Mouse (Mus musculus): ENCODE results near the gene H2afx. TPM values are rescaled to one million over a fixed set of nuclear protein-coding genes. Genes with fewer than 3 reads are reported as not detected.
A peak's percentile ranks its signal among the peaks of the same experiment; 100 is the strongest.

The H2afx gene
- total and polyA plus RNA-seq, 3 experiments: 89.6 to 828 TPM; not detected in 1

- H3K4me1 ChIP-seq (ENCODE audit: control insufficient read depth in 1 of 2, insufficient read depth in 2 of 2, low read length in 2 of 2): peaks cover 8 to 25% of the 10 kb centered on the region in 2 experiments
- H3K27me3 ChIP-seq (ENCODE audit: control insufficient read depth in 1 of 2, insufficient read depth in 2 of 2, low read length in 2 of 2): no peaks in the 10 kb centered on the region
- no peaks in the 10 kb centered on the region for H3K9me3 ChIP-seq (replicated peaks; ENCODE audit: insufficient read depth, low read length)
- peaks cover 25% of the 10 kb centered on the region for H3K79me2 ChIP-seq (ENCODE audit: control insufficient read depth, insufficient read depth, low read length, poor library complexity)
- TF ChIP-seq TBP (IDR thresholded peaks at IDR 0.05; ENCODE audit: low read depth, low read length): peak; percentile 37; the same call in 1 of the 2 replicates
- peak; percentile 45; the same call in 1 of the 2 replicates for TF ChIP-seq ETS1 (IDR thresholded peaks at IDR 0.05; ENCODE audit: low read depth, low read length)
- no peak for TF ChIP-seq POLR2AphosphoS5 (IDR thresholded peaks at IDR 0.05; ENCODE audit: borderline replicate concordance, low read depth, low read length)
- TF ChIP-seq BHLHE40 (IDR thresholded peaks at IDR 0.05; ENCODE audit: borderline replicate concordance, low read depth, low read length): no peak
- TF ChIP-seq E2F4 (IDR thresholded peaks at IDR 0.05; ENCODE audit: borderline replicate concordance, low read depth, low read length): no peak
- no peak for TF ChIP-seq MYB (IDR thresholded peaks at IDR 0.05; ENCODE audit: low read depth, low read length)
- peak in 1 of 2 experiments; percentile 31; a peak in 1 of 4 replicates for TF ChIP-seq POLR2A (IDR thresholded peaks at IDR 0.05; ENCODE audit: control insufficient read depth in 1 of 2, insufficient read depth in 1 of 2, low read depth in 1 of 2, low read length in 2 of 2, poor library complexity in 1 of 2)
- peak in 1 of 2 experiments; percentile 80; a peak in 2 of 4 replicates for TF ChIP-seq EP300 (IDR thresholded peaks at IDR 0.05; ENCODE audit: low read depth in 1 of 2, low read length in 2 of 2)
- TF ChIP-seq GATA1 (IDR thresholded peaks at IDR 0.05; ENCODE audit: low read depth, low read length): peak; percentile 58
- TF ChIP-seq HCFC1 (IDR thresholded peaks at IDR 0.05; ENCODE audit: low read depth, low read length): peak; percentile 17; the same call in 1 of the 2 replicates
- TF ChIP-seq SIN3A (IDR thresholded peaks at IDR 0.05; ENCODE audit: low read length): peak; percentile 53
- peak; percentile 49; the same call in 1 of the 2 replicates for TF ChIP-seq MAZ (IDR thresholded peaks at IDR 0.05; ENCODE audit: low read depth, low read length)
- TF ChIP-seq TCF12 (IDR thresholded peaks at IDR 0.05; ENCODE audit: low read depth, low read length): peak; percentile 86
- TF ChIP-seq TAL1 (IDR thresholded peaks at IDR 0.05; ENCODE audit: low read length): peak; percentile 94
- TF ChIP-seq NELFE (IDR thresholded peaks at IDR 0.05; ENCODE audit: low read depth, low read length): peak; percentile 37
- peak; percentile 78 for DNase-seq (ENCODE audit: low read depth, low spot score)
- peak overlapping the region; percentile 95 for H3K27ac ChIP-seq (ENCODE audit: control insufficient read depth, low read depth, low read length)
- H3K9ac ChIP-seq (ENCODE audit: control insufficient read depth, low read depth, low read length, poor library complexity, severe bottlenecking): peak overlapping the region; percentile 63
- H3K36me3 ChIP-seq (ENCODE audit: control insufficient read depth in 1 of 2, insufficient read depth in 2 of 2, low read length in 2 of 2): peaks cover 0 to 27% of the 10 kb centered on the region in 2 experiments; a peak in 2 of 4 replicates
- peak overlapping the region; percentile 44 to 69 for H3K4me3 ChIP-seq (ENCODE audit: control insufficient read depth in 1 of 2, insufficient read depth in 1 of 2, low read depth in 2 of 2, low read length in 2 of 2)
Measured at GRCm38 (mm10) chr9:44342173-44342572, 7.7 kb downstream of the H2afx start.

DNA sequence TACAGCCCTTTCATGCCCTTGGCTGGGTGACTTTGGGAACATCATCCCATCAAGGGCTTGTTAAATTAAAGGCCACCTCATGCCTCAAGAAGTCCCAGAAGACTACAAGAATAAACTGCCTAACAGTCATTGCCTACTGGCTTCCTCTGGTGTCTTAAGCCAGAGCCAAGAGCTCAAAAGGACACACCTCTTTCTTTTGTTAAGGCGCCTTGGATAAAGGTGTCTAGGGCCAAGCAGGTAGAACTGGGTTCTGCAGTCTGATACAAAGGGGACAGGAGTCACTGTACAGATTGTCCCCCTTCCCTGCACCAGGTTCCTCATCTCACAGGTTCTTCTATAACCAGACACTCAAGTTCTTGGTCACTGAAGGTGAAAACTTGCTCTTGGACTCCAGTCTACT, 8.1 kb downstream of the H2afx start:
- peak overlapping the region; percentile 95 for H3K27ac ChIP-seq (ENCODE audit: control insufficient read depth, low read depth, low read length)

More for the DNA sequence above, 8.1 kb downstream of the H2afx start:
- H3K36me3 ChIP-seq (ENCODE audit: control insufficient read depth in 1 of 2, insufficient read depth in 2 of 2, low read length in 2 of 2): peaks cover 0 to 27% of the 10 kb centered on the region in 2 experiments; a peak in 2 of 4 replicates
- H3K9ac ChIP-seq (ENCODE audit: control insufficient read depth, low read depth, low read length, poor library complexity, severe bottlenecking): peak overlapping the region; percentile 60
- peaks cover 8 to 25% of the 10 kb centered on the region in 2 experiments for H3K4me1 ChIP-seq (ENCODE audit: control insufficient read depth in 1 of 2, insufficient read depth in 2 of 2, low read length in 2 of 2)
- H3K4me3 ChIP-seq (ENCODE audit: control insufficient read depth in 1 of 2, insufficient read depth in 1 of 2, low read depth in 2 of 2, low read length in 2 of 2): peak overlapping the region; percentile 44 to 69
- TF ChIP-seq RCOR1 (IDR thresholded peaks at IDR 0.05; ENCODE audit: low read depth, low read length) (no peak), GATA1 (IDR thresholded peaks at IDR 0.05; ENCODE audit: low read depth, low read length) (no peak), ZMIZ1 (IDR thresholded peaks at IDR 0.05; ENCODE audit: low read depth, low read length) (no peak), MAZ (IDR thresholded peaks at IDR 0.05; ENCODE audit: low read depth, low read length) (no peak), BHLHE40 (IDR thresholded peaks at IDR 0.05; ENCODE audit: borderline replicate concordance, low read depth, low read length) (no peak), ELF1 (IDR thresholded peaks at IDR 0.05; ENCODE audit: low read depth, low read length) (no peak), E2F4 (IDR thresholded peaks at IDR 0.05; ENCODE audit: borderline replicate concordance, low read depth, low read length) (no peak), POLR2AphosphoS2 (IDR thresholded peaks at IDR 0.05; ENCODE audit: low read length) (no peak), JUND (IDR thresholded peaks at IDR 0.05; ENCODE audit: low read depth, low read length) (no peak), MYB (IDR thresholded peaks at IDR 0.05; ENCODE audit: low read depth, low read length) (peak; percentile 12; the same call in 1 of the 2 replicates), TCF12 (IDR thresholded peaks at IDR 0.05; ENCODE audit: low read depth, low read length) (no peak), GABPA (IDR thresholded peaks at IDR 0.05; ENCODE audit: low read depth, low read length) (no peak), POLR2A (IDR thresholded peaks at IDR 0.05; ENCODE audit: control insufficient read depth in 1 of 2, insufficient read depth in 1 of 2, low read depth in 1 of 2, low read length in 2 of 2, poor library complexity in 1 of 2) (no peak), NELFE (IDR thresholded peaks at IDR 0.05; ENCODE audit: low read depth, low read length) (peak; percentile 10; the same call in 1 of the 2 replicates), NRF1 (IDR thresholded peaks at IDR 0.05; ENCODE audit: insufficient read depth, low read depth, low read length, poor library complexity, severe bottlenecking) (no peak), MAX (IDR thresholded peaks at IDR 0.05; ENCODE audit: low read length) (peak; percentile 40; the same call in 1 of the 2 replicates), ZNF384 (IDR thresholded peaks at IDR 0.05; ENCODE audit: low read depth, low read length) (no peak)
- no peaks in the 10 kb centered on the region for H3K9me3 ChIP-seq (replicated peaks; ENCODE audit: insufficient read depth, low read length)
- H3K79me2 ChIP-seq (ENCODE audit: control insufficient read depth, insufficient read depth, low read length, poor library complexity): peaks cover 25% of the 10 kb centered on the region
- no peaks in the 10 kb centered on the region for H3K27me3 ChIP-seq (ENCODE audit: control insufficient read depth in 1 of 2, insufficient read depth in 2 of 2, low read length in 2 of 2)
- DNase-seq (ENCODE audit: low read depth, low spot score): no peak

Data from MEL (cell line).